Mouse (Mus musculus) limb, embryonic 13.5 days (tissue): ENCODE results near the gene Zmym1. TPM values are rescaled to one million over a fixed set of nuclear protein-coding genes. Genes with fewer than 3 reads are reported as not detected.

Experiments
- ATAC-seq: fragments of 200-750 bp; cut with Nextera tagmentation; 2 replicates; pipeline ENCODE4 v1.8.0; 2017; ENCODE audit warnings: low read depth, moderate number of reproducible peaks, moderate TSS enrichment; ENCODE audit not compliant: low FRiP score
- H3K27ac ChIP-seq: fragments of 300-500 bp; sonication (generic); 2 replicates; pipeline ENCODE4 v1.5.1; 2015; ENCODE audit warnings: inconsistent platforms, mild to moderate bottlenecking, moderate library complexity
- H3K27me3 ChIP-seq: fragments of 300-500 bp; sonication (generic); 2 replicates; pipeline ENCODE4 v1.6.1; 2015; ENCODE audit warnings: mild to moderate bottlenecking, inconsistent platforms
- H3K36me3 ChIP-seq: fragments of 300-500 bp; sonication (generic); 2 replicates; pipeline ENCODE4 v1.6.1; 2015; ENCODE audit warnings: inconsistent platforms, mild to moderate bottlenecking, moderate library complexity
- H3K4me1 ChIP-seq: fragments of 300-500 bp; sonication (generic); 2 replicates; pipeline ENCODE4 v1.6.1; 2015; ENCODE audit warnings: inconsistent platforms
- H3K4me2 ChIP-seq: fragments of 300-500 bp; sonication (generic); replicated peaks from 2 replicates; pipeline ENCODE4 v1.6.1; 2015; ENCODE audit warnings: inconsistent platforms, mild to moderate bottlenecking, moderate library complexity
- H3K4me3 ChIP-seq: fragments of 300-500 bp; sonication (generic); 2 replicates; pipeline ENCODE4 v1.5.1; 2015; ENCODE audit warnings: moderate library complexity, mild to moderate bottlenecking, inconsistent platforms
- H3K9ac ChIP-seq: fragments of 300-500 bp; sonication (generic); 2 replicates; pipeline ENCODE4 v1.6.1; 2015; ENCODE audit warnings: mild to moderate bottlenecking, inconsistent platforms
- H3K9me3 ChIP-seq: fragments of 300-500 bp; sonication (generic); 2 replicates; pipeline ENCODE4 v1.6.1; 2016; ENCODE audit warnings: inconsistent platforms
- WGBS: fragments of 180-500 bp; shearing (Covaris S2); methylation state at CpG from one replicate; pipeline ENCODE4 v1.1.7; 2015; 5-methylcytosine and 5-hydroxymethylcytosine counted together
- polyA plus RNA-seq: library from polyadenylated mRNA; unstranded; fragments of >200 nt; fragmentation: Nextera tagmentation; extraction: Ambion mirVana; gene quantifications from 2 replicates; pipeline ENCODE4 v1.2.1, GENCODE M21; 2015

Zmym1 gene
- polyA plus RNA-seq, 1 experiment from 2014 or later, result 22.1 TPM

DNA sequence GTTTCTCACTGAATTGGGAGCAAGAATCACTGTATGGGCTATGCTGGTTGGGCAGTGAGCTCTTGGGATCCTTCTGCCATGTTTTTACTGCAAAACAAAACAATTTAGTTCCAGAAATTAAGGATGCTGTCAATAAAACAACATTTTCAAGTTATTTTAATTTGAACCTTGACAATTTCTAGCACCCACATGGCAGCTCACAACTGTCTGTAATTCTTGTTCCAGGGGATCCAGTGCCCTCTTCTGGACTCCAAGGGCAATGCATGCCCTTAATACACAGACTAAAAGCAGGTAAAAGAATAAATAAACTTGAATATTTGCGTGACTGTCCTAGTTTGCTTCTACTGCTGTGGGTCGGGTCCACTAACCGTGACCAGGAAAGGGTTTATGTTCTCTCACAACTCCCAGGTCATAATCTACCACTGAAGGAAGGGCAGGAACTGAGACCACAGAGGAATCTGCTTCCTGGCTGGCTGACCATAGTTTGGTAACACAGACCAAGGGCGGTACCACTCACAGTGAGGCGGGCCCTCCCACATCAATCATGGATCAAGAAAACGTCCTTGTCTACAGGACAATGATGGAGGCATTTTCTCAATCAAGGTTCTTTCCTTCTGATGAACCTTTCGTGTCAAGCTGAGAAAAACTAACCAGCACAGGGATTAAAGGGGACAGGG, 6.3 kb downstream of the Zmym1 start:
- no peak overlapping the region for H3K27ac ChIP-seq
- H3K27me3 ChIP-seq, result no peaks in the 10 kb centered on the region
- no peaks in the 10 kb centered on the region for H3K9me3 ChIP-seq
- no peaks in the 10 kb centered on the region for H3K4me1 ChIP-seq
- 86% methylated on average over 7 of the region's 7 CpGs for WGBS
- H3K36me3 ChIP-seq, result peaks cover 65% of the 10 kb centered on the region
- H3K4me3 ChIP-seq, result no peak overlapping the region
- H3K4me2 ChIP-seq, result no peak overlapping the region
- ATAC-seq, result no peak
- H3K9ac ChIP-seq, result no peak overlapping the region

DNA sequence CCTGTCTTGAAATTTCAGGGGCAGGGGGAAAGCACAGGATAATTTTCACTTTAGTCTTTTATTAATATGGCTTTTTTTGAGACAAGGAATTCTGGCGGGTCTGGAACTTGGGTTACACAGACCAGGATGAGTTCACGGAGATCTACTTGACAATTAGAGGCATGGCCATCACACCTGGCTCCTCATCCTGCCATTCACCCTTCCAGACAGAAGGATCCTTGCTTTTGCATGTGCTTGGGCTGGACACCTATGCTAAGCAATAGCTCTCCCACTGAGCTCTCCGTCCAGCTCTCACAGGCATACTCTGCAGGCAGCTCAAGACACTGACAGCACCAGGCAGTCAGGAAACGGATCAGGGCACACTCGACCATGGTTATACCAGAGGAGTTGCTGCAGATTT, 7.9 kb downstream of the Zmym1 start:
- H3K36me3 ChIP-seq, result peaks cover 72% of the 10 kb centered on the region
- WGBS, result 95% methylated on average over 5 of the region's 5 CpGs
- H3K27me3 ChIP-seq, result no peaks in the 10 kb centered on the region
- no peak overlapping the region for H3K4me3 ChIP-seq
- no peak overlapping the region for H3K4me2 ChIP-seq
- no peak overlapping the region for H3K9ac ChIP-seq
- no peak for ATAC-seq
- no peaks in the 10 kb centered on the region for H3K4me1 ChIP-seq
- H3K27ac ChIP-seq, result no peak overlapping the region
- H3K9me3 ChIP-seq, result no peaks in the 10 kb centered on the region

DNA sequence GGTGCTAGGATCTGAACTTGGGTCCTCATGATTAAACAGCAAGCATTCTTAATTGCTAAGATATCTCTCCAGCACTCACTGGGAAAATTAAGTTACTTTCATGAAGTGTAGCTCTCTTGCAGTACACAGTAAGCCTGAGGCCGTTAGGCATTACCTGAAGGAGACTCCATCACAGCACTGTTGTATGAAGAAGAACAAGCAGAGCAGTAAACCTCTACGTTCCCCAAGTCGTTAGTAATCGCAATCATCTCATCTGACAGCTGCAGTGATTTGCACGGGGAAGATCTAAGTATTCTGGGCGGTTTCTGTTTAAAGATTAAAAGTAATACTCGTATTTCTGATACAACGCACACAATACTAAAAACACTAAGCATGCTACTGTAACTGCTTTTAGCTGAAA, 9.8 kb downstream of the Zmym1 start:
- WGBS, result 85% methylated on average over 8 of the region's 8 CpGs
- Histone ChIP-seq H3K9me3 (no peaks in the 10 kb centered on the region), H3K27ac (no peak overlapping the region), H3K4me2 (no peak overlapping the region), H3K27me3 (no peaks in the 10 kb centered on the region), H3K36me3 (peaks cover 75% of the 10 kb centered on the region), H3K4me3 (no peak overlapping the region), H3K4me1 (no peaks in the 10 kb centered on the region), H3K9ac (no peak overlapping the region)
- ATAC-seq, result no peak

DNA sequence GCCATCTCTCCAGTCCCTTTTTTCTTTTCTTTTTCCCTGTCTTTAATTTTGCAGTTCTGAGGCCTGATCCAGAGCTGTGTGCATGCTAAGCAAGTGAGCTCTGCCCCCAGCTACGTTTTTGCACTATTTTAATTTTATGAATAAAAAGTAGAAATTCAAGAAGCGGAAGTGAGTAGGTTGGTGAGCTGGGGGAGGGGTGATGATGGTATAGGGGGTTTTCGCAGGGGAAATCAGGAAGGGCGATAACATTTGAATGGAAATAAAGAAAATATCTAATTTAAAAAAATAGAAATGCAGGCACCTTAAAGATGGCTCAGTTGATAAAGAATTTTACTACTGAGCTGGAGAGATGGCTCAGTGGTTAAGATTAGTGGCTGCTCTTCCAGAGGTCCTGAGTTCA, 17.4 kb downstream of the Zmym1 start:
- 90% methylated on average over 4 of the region's 4 CpGs for WGBS
- H3K9ac ChIP-seq, result no peak overlapping the region
- H3K4me1 ChIP-seq, result no peaks in the 10 kb centered on the region
- no peak for ATAC-seq
- no peak overlapping the region for H3K4me2 ChIP-seq
- H3K9me3 ChIP-seq, result no peaks in the 10 kb centered on the region
- no peak overlapping the region for H3K4me3 ChIP-seq
- no peaks in the 10 kb centered on the region for H3K27me3 ChIP-seq
- no peak overlapping the region for H3K27ac ChIP-seq
- peaks cover 84% of the 10 kb centered on the region for H3K36me3 ChIP-seq

DNA sequence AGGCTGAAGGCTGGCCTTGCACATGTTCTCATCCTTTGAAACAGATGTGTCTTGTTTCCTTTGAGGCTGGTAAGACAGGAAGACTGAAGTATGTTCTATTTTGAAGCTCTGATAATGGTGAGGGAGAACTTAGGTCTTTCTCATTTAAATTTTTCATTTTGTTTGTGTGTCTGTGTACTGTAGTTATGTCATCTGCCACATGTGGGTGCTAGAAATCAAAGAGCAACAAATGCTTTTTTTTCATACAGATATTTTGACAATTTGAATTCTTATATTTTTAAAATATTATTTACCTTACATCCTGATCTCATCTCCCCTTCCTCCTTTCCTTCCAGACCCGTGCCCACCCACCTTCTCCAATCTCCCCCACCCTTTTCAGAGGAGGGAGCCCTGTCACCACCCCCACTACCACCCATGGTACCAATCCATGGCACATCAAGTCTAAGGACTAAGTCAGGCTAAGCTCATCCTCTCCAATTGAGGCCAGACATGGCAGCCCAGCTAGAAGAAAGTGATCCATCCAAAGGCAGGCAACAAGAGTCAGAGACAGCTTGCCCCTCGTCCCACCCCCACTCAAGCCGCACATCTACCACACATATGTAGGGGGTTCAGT, 21.0 kb downstream of the Zmym1 start:
- Histone ChIP-seq H3K4me3 (no peak overlapping the region), H3K36me3 (peaks cover 82% of the 10 kb centered on the region), H3K4me1 (no peaks in the 10 kb centered on the region), H3K27ac (no peak overlapping the region), H3K9ac (no peak overlapping the region), H3K4me2 (no peak overlapping the region), H3K27me3 (no peaks in the 10 kb centered on the region), H3K9me3 (no peaks in the 10 kb centered on the region)
- 75% methylated on average over 3 of the region's 3 CpGs for WGBS
- no peak for ATAC-seq

DNA sequence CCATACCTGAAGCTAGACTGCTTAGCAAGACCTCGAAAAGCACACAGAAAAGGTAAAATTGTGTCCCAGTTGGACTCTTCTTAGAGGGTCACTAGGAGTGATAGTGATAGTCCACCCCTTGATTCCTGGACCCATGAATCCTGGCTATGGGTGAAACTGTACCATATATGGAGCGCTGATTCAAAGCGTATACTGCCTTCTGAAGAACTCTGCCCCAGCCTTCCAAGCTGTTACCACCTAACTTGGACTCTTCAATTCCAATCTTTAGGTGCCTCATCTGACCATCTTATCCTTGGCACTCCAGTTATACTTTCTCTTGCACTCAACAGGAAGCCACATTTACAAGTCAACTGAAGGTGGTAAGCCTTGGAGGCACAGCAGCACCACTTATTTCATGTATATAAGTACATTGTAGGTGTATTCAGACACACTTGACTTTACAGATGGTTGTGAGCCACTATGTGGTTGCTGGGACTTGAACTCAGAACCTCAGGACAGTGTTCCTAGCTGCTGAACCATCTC, 22.1 kb downstream of the Zmym1 start:
- no peak overlapping the region for H3K27ac ChIP-seq
- H3K4me2 ChIP-seq, result no peak overlapping the region
- peaks cover 81% of the 10 kb centered on the region for H3K36me3 ChIP-seq
- WGBS, result 89% methylated on average over 3 of the region's 3 CpGs
- H3K9me3 ChIP-seq, result no peaks in the 10 kb centered on the region
- H3K9ac ChIP-seq, result no peak overlapping the region
- H3K4me1 ChIP-seq, result no peaks in the 10 kb centered on the region
- H3K4me3 ChIP-seq, result no peak overlapping the region
- H3K27me3 ChIP-seq, result no peaks in the 10 kb centered on the region
- ATAC-seq, result no peak

DNA sequence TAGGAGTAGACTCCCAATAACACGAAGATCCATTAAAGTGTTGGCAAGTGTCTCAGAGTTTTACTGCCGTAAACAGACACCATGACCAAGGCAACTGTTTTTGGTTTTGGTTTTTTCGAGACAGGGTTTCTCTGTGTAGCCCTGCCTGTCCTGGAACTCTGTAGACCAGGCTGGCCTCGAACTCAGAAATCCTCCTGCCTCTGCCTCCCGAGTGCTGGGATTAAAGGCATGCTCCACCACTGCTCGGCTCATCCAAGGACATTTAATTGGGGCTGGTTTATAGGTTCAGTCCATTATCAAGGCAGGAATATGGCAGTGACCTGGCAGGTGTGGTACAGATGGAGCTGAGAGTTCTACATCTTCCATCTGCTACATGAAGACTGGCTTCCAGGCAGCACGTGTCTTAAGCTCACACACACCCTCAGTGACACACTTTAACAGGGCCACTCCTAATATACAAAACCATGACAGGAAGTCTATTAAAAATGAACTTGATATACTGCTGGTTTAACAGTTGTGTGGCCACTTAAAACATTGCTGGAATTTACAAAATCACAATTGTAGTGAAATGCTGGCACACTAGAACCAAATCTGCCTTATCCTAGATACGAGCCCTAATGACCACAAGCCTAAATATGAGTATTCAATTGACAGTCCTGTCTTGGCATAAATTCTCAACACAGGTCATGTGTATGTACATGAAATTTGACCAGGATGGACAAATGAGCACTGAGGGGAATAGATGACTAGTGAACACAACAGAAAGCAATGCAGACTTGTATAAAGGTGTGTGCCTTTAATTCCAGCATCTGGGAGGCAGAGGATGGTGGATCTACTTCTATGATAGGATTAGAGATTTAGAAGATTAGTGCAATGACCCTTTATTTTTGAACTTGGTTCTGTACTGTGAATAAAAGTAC, 22.8 kb downstream of the Zmym1 start:
- peaks cover 83% of the 10 kb centered on the region for H3K36me3 ChIP-seq
- no peaks in the 10 kb centered on the region for H3K4me1 ChIP-seq
- WGBS, result 77% methylated on average over 8 of the region's 8 CpGs
- no peaks in the 10 kb centered on the region for H3K27me3 ChIP-seq
- H3K4me3 ChIP-seq, result no peak overlapping the region
- no peak overlapping the region for H3K27ac ChIP-seq
- no peak overlapping the region for H3K4me2 ChIP-seq
- peak; percentile 42 for ATAC-seq
- H3K9me3 ChIP-seq, result no peaks in the 10 kb centered on the region
- no peak overlapping the region for H3K9ac ChIP-seq

DNA sequence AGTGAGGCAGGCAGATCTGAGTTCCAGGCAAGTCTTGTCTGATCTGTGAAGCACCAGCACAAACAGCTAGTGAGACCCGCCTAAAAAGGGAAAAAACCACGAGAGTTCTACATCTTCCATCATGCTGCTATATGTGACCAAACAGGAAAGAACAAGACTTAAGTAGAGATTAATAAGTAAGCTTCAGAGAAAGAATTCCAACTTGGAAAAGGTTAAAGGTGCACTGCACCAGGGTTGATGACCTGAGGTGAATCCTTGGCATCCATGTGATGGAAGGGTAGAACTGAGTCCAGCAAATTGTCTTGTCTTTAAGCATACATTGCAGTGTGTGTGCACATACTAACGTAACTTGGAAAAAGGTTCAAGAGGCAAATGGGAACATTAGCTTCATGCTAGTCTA, 23.8 kb downstream of the Zmym1 start:
- H3K36me3 ChIP-seq, result peaks cover 88% of the 10 kb centered on the region
- no peak overlapping the region for H3K9ac ChIP-seq
- no peaks in the 10 kb centered on the region for H3K9me3 ChIP-seq
- no peak for ATAC-seq
- H3K4me2 ChIP-seq, result no peak overlapping the region
- H3K4me3 ChIP-seq, result no peak overlapping the region
- 91% methylated on average over 3 of the region's 3 CpGs for WGBS
- H3K4me1 ChIP-seq, result no peaks in the 10 kb centered on the region
- H3K27me3 ChIP-seq, result no peaks in the 10 kb centered on the region
- no peak overlapping the region for H3K27ac ChIP-seq

DNA sequence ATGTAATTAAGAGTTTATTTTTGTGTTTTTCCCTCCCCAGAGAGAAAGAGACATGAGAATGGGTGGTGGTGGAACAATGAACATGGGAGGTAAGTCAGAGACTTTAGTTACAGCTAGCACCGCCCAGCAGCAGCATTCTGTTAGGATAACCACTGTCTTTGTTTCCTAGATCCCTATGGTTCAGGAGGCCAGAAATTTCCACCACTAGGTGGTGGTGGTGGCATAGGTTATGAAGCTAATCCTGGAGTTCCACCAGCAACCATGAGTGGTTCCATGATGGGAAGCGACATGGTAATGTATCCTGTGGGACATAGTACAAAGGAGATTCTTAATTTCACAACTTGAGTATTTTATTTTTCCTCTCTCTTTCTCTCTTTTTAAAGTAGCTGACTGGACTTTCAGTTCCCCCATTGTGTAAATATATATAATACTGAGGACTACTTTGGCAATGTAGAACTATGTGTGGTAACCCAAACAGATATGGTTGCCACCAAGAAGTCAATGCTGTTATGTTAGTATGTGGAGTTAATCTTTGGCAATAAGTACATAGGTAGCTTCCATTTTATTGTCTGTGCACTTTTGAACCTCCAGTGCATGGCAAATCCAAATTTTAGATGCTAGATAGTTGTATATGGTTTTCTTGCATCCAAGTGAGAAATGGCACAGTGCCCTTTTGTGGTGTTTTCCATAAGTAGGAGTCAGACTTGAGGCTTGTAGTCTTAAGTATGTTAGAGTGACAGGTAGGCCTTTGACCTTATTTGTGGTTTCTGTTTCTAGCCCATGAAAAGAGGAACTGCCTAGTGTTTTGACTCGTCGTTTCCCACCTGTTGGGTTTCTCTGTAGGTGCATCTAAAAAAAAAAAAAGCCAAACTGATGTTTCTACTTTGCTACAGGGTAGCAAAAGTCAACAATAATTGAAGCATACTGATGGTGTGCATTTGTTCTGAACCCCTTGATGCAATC, 33.4 kb downstream of the Zmym1 start:
- H3K27ac ChIP-seq, result no peak overlapping the region
- ATAC-seq, result no peak
- no peaks in the 10 kb centered on the region for H3K9me3 ChIP-seq
- no peak overlapping the region for H3K9ac ChIP-seq
- H3K4me1 ChIP-seq, result peaks cover 35% of the 10 kb centered on the region
- no peak overlapping the region for H3K4me2 ChIP-seq
- 86% methylated on average over 4 of the region's 4 CpGs for WGBS
- peaks cover 87% of the 10 kb centered on the region for H3K36me3 ChIP-seq
- H3K27me3 ChIP-seq, result no peaks in the 10 kb centered on the region
- H3K4me3 ChIP-seq, result no peak overlapping the region

DNA sequence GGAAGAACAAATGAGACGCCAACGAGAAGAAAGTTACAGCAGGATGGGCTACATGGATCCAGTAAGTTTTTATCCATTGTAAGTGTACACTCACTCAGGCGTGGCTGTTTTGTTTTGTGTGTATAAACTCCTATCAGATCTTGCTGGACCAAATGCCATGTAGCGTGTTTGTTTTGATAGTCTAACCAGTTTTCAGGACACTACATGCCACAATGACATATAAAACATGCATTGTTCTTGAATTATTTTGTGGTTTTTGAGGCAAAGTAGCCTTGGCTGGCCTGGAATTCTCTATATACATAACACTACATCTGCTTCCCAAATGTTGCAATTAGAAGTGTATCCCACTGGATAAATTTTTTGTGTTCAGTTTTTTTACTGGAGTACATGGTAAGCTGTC, 34.1 kb downstream of the Zmym1 start:
- Histone ChIP-seq H3K4me3 (0 out of 2 replicates have a peak overlapping the region, but pooled peaks have one; percentile 2), H3K4me2 (no peak overlapping the region), H3K36me3 (peaks cover 82% of the 10 kb centered on the region), H3K27me3 (no peaks in the 10 kb centered on the region), H3K4me1 (peaks cover 35% of the 10 kb centered on the region), H3K9me3 (no peaks in the 10 kb centered on the region), H3K27ac (no peak overlapping the region), H3K9ac (no peak overlapping the region)
- 84% methylated on average over 4 of the region's 4 CpGs for WGBS
- no peak for ATAC-seq

DNA sequence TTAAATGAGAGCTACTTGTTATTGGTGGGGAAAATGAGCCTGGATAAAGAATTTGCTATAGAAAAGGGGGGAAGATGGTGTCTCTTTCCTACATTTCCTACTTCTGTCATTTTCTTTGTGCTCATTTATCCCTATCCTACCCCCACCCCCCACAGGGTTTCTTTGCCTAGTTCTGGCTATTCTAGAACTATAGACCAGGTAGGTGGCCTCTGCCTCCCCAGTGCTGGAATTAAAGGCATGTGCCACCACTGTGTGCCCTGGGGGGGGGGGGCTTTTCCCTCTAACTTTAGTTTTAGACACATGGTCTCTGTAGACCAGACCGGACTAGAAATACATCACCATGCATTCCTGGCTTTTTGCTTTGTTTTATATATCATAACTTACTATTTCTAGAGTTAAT, 36.7 kb downstream of the Zmym1 start:
- no peaks in the 10 kb centered on the region for H3K9me3 ChIP-seq
- peak overlapping the region; percentile 97 for H3K4me2 ChIP-seq
- no peak for ATAC-seq
- no peaks in the 10 kb centered on the region for H3K27me3 ChIP-seq
- H3K27ac ChIP-seq, result no peak overlapping the region
- peaks cover 39% of the 10 kb centered on the region for H3K4me1 ChIP-seq
- H3K4me3 ChIP-seq, result peak overlapping the region; percentile 99
- 35% methylated on average over 1 of the region's 1 CpGs for WGBS
- H3K36me3 ChIP-seq, result peaks cover 57% of the 10 kb centered on the region
- peak overlapping the region; percentile 100 for H3K9ac ChIP-seq
